Mouse (Mus musculus): Measurements from ENCODE around the gene Lrrc28.

Gene Lrrc28

GRCm38 (mm10) chr7:67644291-67644690, 777 bp downstream of the Lrrc28 start:
- peak in 1 of 2 experiments; percentile 32 for DNase-seq

GRCm38 (mm10) chr7:67642955-67643354, 2.1 kb downstream of the Lrrc28 start:
- DNase-seq: no peak

- no peak for DNase-seq
These were observed 6.1 kb downstream of the Lrrc28 start for GRCm38 (mm10) chr7:67639006-67639405.

DNA sequence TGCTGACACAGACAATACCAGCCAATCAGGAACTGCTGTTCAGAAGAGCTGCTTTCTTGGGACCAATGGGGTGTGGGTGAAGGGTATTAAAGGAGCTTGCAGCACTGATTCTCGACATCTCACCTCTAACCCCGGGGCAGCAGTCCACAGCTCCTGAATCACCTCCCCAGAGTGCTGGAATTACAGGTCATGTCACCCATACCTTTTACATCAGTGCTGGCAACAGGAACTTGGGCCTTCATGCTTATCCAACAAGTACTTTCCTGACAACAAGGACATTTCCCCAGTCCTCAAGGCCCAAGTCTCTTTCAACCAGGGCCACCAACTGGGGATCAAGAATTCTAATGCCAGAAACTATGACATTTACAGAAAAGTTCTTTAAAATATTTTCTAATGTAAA, 8.9 kb downstream of the Lrrc28 start:
- DNase-seq: no peak

- no peak for DNase-seq
These were observed 10.9 kb downstream of the Lrrc28 start for GRCm38 (mm10) chr7:67634210-67634609.

GRCm38 (mm10) chr7:67632380-67632779, 12.7 kb downstream of the Lrrc28 start:
- DNase-seq: peak in 1 of 2 experiments; percentile 52

DNA sequence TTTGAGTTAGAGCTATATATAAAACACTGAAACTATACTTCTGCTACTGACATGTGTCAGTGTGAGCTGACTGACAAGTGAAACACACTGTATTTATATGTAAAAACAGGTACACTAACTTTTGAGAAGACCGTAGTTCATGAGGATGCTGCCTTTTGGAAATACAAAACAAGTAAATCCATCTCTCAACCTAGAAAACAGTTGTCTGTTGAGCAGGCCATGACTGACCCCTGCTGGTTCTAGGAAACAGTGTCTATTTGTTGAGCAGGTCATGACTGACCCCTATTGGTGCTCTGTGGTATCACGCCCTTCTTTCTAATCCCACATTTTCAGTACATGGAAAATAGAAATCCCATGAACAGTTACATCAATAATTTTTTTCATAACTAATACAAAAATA, 14.3 kb downstream of the Lrrc28 start:
- DNase-seq: peak; percentile 89 to 91

DNA sequence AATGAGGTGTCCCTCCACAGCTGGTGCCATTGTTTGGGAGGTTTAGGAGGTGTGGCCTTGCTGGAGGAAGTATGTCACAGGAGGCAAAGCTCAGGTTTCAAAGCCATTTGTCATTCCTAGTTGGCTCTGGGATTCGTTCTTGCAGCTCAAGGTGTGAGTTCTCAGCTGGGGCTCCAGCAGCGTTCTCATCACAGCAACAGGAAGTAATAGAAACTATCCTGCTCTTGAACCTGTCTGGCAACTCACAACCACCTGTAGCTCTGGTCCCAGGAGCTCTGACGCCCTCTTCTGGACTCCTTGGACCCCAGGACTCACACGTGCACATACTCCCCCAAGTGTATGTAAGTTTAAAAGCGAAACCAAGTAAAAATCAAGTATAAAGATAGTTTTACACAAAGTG, 15.4 kb downstream of the Lrrc28 start:
- DNase-seq: no peak

GRCm38 (mm10) chr7:67626671-67627070, 18.4 kb downstream of the Lrrc28 start:
- DNase-seq: no peak

GRCm38 (mm10) chr7:67622151-67622550, 22.9 kb downstream of the Lrrc28 start:
- DNase-seq: no peak

DNA sequence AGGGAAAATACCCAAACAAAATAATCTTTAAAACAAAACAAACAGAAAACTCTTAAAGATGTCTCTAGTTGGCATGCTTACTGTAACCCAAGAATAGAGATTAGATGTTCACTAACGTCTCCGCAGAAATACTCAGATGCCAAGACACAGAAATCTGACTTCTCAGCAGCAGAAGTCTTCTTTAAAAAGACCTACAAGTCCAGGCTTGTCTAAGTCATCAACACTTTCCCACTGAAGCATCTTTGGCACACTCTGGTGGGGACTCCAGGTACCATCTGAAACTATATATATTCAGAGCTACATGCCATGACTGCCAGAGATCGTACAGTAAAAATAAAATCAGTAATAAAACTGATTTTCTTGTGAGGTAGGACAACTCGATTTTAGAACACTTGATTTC, 25.2 kb downstream of the Lrrc28 start:
- DNase-seq: peak; percentile 54 to 57

DNA sequence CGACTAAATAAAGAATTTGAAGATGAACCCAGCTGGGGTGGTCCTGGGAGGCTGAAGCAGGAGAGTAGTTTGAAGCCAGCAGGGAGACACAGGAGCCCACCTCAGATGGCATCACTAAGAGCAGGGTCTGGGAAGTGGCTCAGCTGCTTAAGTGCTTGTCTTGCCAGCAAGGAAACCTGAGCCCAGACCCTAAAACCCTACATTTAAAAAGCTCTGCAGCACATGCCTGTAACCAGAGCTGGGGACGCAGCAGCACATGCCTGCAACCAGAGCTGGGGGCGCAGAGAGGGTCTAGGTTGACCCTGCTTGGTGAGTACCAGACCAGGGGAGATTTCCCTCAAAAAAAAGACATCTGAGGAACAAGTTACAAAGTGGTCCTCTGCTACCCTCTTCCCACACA, 26.8 kb downstream of the Lrrc28 start:
- DNase-seq: no peak

DNA sequence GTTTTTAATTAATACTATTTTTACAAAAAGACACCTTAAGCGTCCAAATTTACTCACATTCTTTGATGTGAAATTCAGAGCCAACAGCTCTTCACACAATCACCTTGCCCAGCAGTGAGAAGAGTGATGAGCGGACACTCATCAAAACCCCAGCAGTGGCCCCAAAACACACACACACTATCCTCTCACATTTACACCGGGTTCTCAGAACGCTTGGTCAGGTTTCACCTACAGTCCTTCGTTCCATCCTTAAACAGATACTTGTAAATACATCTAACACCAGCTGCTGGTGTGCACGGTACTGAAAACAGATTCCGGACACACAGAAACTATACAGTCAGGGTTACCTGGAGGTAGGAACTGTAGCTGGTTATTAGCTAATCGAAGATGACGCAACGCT, 27.4 kb downstream of the Lrrc28 start:
- no peak for DNase-seq

DNA sequence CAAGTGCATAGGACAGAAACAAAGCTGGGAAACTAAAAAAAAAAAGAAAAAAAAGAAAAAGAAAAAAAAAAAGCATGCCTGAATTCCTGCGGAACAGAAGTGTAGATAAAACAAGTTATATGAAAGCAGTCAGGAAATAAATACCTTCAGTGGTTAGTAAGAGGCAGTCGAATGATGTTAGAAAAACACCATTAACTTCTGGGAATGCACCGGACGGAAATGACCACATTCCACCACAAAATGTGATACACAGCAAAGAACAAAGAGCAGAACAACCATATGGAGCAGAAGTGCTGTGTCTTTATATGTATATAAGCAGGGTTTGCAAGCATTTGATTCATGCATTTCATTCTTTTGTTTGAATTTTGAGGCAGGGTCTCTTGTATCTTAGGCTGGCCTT, 28.2 kb downstream of the Lrrc28 start:
- no peak for DNase-seq

DNA sequence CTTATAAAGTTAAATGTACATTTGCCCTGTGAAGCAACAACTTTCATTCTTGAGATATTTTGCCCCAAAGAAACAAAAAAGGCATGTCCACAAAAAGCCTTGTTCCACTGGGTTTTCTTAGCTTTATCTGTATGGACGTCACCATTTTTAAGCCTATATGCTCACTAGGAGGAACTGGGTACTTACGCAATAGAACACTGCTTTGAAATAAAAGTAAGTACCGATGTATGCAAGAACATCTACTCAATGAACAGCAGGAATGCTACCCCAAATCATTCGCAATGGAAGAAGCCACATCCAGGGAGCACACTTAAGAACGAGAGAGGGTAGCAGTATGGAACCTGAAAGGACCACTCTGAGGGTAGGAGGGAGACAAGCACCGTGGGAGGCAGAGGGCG, 30.6 kb downstream of the Lrrc28 start:
- DNase-seq: no peak

DNA sequence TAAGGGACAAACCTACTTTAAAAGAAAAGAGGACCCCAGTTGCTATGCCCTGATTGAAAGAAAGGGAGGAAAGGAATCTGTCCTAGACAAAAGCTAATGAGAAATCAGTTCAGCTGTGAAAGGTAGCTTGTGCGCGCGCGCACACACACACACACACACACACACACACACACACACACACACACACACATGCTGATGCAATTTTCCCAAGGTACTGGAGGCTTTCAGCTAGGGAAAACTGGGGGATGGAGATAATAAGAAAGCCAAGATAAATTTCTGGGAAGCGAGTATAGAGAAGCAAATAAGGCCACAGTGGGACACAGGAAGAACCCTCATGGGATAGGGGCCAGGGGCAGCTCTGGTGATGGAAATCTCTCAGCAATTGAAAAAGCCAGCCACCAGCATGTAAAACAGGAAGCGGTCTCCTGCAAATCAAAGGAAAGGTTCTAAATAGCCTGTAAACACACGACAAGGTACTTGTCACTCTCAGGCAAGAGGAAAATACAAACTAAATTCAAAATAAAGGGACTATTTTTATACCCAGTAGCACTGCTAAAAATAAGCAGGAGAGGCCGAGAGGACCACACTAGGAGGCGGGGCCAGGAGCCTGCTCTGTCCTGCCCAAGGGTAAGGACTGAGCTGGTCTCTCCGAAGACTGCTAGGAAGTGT, 31.1 kb downstream of the Lrrc28 start:
- DNase-seq: no peak

DNA sequence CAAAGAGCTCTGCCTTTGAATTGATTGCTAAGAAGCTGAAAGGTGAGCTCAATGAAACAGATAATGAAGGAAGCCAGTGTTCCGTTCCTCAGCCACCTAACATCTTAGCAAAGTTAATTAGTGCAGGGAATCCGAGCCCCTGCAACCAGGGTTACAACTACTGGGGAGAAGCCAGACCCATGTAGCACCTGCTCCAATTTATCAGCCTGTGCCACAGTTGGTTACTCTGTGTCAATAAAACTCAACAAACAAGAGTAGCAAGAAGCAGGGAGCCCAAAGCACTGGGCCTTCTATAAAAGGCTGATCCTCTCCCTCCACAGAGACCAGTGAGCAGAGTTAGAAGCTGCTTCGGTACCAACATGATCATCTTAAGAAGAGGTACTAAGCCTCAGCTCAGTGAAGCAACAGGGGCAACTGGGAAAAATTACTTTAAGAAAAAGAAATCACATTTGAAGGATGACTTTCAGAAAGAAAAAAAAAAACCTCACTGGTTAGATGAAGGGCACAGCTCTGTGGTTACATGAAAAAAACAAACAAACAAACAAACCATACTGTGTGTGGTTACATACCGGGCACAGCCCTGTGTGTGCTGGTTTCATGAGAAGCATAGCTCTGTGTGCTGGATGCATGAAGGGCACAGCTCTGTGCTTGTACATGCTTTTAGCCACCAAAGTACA, 36.6 kb downstream of the Lrrc28 start:
- DNase-seq: no peak

DNA sequence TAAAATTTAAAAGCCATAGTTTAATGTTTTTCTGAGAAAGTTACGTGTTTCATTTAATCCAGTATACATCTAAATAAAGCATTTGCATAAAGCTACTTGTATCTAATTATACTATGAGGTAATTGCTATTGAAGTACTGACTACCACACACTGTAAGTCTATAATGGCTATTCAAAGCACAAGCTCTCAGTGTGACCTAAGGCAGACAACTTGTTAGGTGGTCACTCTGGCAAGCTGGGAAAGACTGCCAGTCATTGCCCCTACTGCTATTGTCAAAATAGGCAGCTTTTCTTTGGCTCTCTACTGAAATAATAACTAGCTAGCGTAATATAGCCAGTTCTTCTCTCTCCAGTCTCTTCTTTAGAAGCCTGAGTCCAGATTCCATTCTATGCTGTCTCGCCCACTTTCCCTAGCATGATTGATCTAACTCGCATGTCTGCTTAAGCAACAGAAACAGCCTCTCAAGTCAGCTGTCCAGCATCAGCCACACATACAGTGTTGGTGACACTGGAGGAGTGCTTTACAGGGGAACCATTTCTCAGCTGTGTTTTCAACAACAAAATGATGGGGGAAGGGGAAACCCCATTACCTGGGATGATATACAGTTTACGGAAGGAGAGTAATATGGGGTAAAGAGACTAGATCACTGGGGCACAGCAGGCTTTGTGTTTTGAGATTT, 37.3 kb downstream of the Lrrc28 start:
- no peak for DNase-seq

- DNase-seq: no peak
These were observed 38.8 kb downstream of the Lrrc28 start for GRCm38 (mm10) chr7:67606250-67606649.

- peak in 1 of 2 experiments; percentile 20 for DNase-seq
These were observed 40.0 kb downstream of the Lrrc28 start for GRCm38 (mm10) chr7:67605114-67605513.

DNA sequence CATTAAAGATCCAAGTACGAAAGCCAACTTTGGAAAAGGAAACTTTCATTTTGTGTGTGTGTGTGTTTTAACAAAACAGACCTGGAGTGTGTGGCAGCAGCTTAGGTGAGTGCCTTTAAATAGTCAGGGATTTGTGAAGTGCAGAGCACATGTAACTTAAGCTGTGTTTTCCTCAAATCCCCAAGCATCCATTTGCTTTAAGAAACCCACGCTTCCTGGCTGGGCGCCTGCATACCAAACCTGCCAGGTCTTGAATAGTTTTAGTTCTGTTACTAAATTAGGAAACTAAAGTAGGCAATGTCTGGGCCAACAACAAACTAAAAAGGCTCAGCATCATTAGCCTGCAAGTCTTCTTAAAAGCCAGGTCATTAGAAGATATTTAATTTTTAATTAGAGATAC, 47.0 kb downstream of the Lrrc28 start:
- peak; percentile 31 to 48 for DNase-seq

DNA sequence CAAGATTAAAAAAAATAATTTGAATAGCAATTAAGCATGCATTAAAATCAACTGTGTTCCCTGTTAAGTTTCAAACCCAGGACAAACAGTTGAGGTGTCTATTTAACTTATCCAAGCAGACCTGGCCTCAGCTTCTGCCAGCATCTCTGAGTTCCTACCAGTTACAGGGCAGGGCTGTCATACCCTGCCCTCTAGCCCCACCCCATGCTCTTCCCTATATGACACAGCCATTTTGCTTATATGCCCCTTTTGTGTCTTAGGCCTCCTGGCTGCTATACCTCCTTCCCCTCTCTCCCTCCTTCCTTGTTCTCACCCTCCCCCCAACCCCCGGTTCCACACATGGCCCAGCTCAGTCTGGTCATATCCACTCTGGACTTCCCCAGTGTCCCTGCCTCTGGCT, 48.1 kb downstream of the Lrrc28 start:
- DNase-seq: no peak

DNA sequence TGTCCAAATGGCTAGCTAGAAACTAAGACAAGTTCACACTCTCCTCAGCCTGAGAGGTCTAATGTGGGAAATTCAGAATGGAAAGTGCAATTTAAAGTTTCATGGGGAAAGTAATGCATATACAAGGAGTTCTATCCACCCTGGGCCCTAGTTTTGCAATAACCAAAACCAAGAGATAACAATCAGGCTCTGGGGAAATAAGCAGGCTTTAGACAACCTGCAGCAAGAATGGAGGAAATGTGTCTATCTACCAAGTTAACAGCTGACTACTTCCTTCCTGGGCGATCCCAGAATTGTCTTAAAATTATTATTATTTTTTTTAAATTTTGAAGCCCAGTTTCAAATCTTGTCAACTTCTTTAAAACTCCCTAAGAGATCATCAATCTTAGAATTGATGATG, 48.7 kb downstream of the Lrrc28 start:
- no peak for DNase-seq

DNA sequence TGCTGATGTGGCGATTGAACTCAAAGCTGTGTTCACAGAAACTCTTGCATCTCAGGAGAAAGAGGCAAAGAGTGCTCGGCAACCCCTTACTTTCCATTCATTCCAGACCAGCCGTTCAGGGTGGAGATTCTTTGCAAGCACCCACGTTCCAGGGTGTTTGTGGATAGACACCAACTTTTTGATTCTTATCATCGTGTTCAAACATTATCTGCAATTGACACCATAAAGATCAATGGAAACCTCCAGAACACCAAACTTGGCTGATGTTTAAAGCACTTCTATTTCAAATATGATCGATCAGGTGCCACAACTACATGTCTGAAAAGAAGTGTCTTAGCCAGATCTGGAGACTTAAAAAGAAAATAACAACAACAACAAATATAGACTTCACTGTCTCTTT, 51.2 kb downstream of the Lrrc28 start:
- no peak for DNase-seq
